Mouse (Mus musculus) E14TG2a.4 (cell line): ENCODE data around the gene 0610009B22Rik.
"Not testable (repeated sequence)": the region's sequence is repeated elsewhere in the genome, so short reads cannot be mapped to it uniquely, and the experiment has no call there.

ENCODE experiments used
- H3K27me3 ChIP-seq: 2 replicates; pipeline ENCODE4 v1.6.1; 2014; ENCODE audit warnings: low read length, control low read depth; ENCODE audit not compliant: insufficient read depth
- H3K36me3 ChIP-seq: 2 replicates; pipeline ENCODE4 v1.6.1; 2014; ENCODE audit warnings: low read length, control low read depth; ENCODE audit not compliant: insufficient read depth
- H3K4me1 ChIP-seq: replicated peaks from 2 replicates; pipeline ENCODE4 v1.6.1; 2014; ENCODE audit warnings: low read depth, low read length, control low read depth
- H3K4me3 ChIP-seq: replicated peaks from 2 replicates; pipeline ENCODE4 v1.5.1; 2014; ENCODE audit warnings: mild to moderate bottlenecking, low read length
- H3K9me3 ChIP-seq: 2 replicates; pipeline ENCODE4 v1.6.1; 2014; ENCODE audit warnings: low read length, control low read depth
- CTCF ChIP-seq: conservative IDR thresholded peaks from 2 replicates; pipeline ENCODE4 v1.5.1; 2014; ENCODE audit warnings: low read length
- NANOG ChIP-seq: IDR thresholded peaks from 2 replicates; pipeline ENCODE4 v1.6.1; 2014; ENCODE audit warnings: borderline replicate concordance, low read length, mixed read lengths
- POU5F1 ChIP-seq: IDR thresholded peaks from 2 replicates; pipeline ENCODE4 v1.6.1; 2014; ENCODE audit warnings: low read length, borderline replicate concordance

Gene 0610009B22Rik

DNA sequence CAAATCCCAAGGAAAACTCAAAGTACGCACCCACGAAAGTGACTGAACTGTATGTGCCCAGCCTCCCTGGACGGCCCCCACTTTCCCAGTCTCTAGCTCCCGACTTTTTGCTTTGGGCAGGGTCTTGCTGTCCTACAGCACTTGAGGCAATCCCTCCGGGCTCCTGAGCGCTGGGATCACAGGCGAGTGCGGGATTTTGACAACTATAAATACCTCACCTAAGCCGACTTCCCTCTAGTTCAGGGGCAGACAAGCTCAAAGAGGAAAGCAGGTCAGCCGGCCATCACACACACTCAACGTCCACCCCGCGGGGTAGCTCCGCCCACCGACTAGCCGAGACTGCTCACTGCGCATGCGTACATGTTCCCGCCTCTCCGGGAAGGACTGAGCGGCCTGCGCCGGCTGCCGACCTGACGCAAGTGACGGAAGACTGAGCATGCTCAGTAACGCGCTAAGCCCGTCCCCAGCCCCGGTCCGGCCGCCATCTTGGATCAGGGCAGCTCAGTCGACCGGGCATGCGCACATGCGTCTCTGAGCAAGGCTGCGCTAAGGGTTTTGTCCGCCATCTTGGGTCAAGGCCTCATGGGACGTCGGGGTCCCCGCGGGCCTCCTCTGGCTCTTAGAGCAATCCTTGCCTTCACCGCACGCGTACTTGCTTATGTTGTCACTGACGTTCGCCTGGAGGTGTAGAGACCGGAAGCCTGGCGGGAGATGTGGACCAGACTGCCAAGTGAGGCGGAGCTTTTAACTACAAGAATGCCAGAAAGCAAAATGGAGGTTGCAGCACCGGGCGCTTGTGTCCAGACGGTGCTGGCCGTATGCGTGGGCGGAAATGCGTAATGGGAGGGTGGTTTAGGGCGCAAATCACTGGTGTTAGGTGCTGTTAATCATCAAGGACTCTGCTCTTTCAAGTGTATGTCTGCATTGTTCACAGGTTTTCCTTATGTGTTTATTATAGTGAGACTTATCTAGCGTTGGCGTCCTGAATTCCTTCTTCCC, at the start of gene 0610009B22Rik:
Gene 0610009B22Rik (minus strand): TSS at position 545 of the 999 bp plus-strand sequence.
- Histone ChIP-seq H3K9me3 (no peaks in the 10 kb centered on the region), H3K27me3 (no peaks in the 10 kb centered on the region), H3K36me3 (peaks cover 26% of the 10 kb centered on the region), H3K4me1 (peaks cover 25% of the 10 kb centered on the region), H3K4me3 (peak within 1 kb of the TSS; percentile 96)
- TF ChIP-seq NANOG (no peak), CTCF (no peak), POU5F1 (no peak)

DNA sequence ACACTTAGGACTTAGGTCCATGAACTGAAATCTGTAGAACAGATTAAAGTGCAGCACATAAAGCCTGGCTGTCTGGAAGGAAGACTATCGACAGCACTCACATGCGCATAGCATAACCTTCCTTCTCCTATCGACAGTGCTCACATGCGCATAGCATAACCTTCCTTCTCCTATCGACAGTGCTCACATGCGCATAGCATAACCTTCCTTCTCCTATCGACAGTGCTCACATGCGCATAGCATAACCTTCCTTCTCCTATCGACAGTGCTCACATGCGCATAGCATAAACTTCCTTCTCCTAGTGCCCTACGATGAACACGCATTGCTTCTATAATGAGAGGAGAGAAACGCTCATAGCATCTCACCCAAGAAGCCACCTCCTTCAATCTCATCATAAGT, 45.5 kb upstream of the 0610009B22Rik start:
- peak; percentile 87 for TF ChIP-seq POU5F1
- not testable (repeated sequence) for H3K27me3 ChIP-seq, H3K9me3 ChIP-seq, H3K4me3 ChIP-seq
- Histone ChIP-seq H3K36me3 (peaks cover 61% of the 10 kb centered on the region), H3K4me1 (peaks cover 41% of the 10 kb centered on the region)

DNA sequence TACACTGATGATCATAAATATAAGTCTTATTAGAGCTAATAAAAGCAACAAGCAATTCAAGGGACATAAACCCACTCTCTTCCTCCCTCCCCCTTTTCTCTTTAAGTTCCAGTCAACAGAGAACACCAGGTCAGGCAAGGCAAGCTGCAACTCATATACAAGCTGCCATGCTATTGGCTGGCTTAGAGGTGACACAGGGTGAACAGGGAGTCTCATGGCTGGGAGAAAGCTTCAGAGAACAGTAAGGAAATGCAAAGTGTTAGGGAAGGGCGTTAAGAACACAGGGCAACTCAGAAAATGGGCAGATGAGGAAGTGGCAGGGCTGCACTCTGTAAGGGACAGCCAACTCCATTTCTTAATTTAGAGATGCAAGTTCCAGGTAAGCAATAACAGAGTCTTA, 44.2 kb upstream of the 0610009B22Rik start:
- no peaks in the 10 kb centered on the region for H3K9me3 ChIP-seq
- no peaks in the 10 kb centered on the region for H3K27me3 ChIP-seq
- H3K4me1 ChIP-seq = peaks cover 41% of the 10 kb centered on the region
- H3K4me3 ChIP-seq = no peak overlapping the region
- TF ChIP-seq NANOG = no peak
- TF ChIP-seq CTCF = no peak
- TF ChIP-seq POU5F1 = no peak
- peaks cover 55% of the 10 kb centered on the region for H3K36me3 ChIP-seq

DNA sequence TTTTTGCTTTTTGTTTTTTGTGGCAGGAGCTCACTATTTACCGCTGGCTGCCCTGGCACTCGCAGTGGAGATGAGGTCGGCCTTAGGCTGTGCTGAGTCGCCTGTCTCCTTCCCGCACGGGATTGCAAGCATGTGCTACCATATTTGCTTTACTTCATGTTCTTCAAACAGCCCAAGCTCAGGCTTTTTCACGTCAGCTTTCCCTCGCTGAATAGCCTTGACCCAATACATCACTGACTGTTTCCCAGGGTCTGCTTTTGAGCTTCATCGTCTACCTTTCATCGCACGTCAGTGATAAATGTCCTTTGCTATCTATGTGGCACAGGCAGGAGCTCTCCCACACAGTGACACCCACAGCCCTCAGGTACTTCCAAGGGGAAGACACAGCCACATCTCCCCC, 32.4 kb upstream of the 0610009B22Rik start:
- Histone ChIP-seq H3K36me3 (peaks cover 50% of the 10 kb centered on the region), H3K4me3 (no peak overlapping the region), H3K9me3 (no peaks in the 10 kb centered on the region), H3K4me1 (no peaks in the 10 kb centered on the region), H3K27me3 (no peaks in the 10 kb centered on the region)
- TF ChIP-seq NANOG = no peak
- no peak for TF ChIP-seq POU5F1
- TF ChIP-seq CTCF = no peak

DNA sequence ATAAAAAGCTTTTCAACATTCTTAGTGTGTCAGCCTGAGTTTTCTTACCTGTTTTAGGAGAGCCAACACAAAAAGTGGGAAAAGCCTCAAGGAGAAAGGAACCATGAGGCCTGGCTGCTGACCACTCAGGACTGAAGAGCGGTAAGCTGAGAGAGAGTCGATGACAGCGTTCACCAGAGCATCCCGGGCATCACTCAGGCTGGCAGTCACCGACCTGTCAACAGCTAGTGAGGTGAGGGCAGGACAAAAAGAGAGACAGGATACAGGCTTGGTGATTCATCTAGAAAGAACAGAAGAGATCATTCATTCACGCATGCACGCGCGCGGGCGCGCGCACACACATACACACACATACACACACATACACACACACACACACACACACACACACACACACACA, 18.4 kb upstream of the 0610009B22Rik start:
- Histone ChIP-seq H3K9me3 (no peaks in the 10 kb centered on the region), H3K4me1 (peaks cover 33% of the 10 kb centered on the region), H3K36me3 (peaks cover 42% of the 10 kb centered on the region), H3K4me3 (no peak overlapping the region), H3K27me3 (no peaks in the 10 kb centered on the region)
- no peak for TF ChIP-seq NANOG
- TF ChIP-seq CTCF = no peak
- no peak for TF ChIP-seq POU5F1

DNA sequence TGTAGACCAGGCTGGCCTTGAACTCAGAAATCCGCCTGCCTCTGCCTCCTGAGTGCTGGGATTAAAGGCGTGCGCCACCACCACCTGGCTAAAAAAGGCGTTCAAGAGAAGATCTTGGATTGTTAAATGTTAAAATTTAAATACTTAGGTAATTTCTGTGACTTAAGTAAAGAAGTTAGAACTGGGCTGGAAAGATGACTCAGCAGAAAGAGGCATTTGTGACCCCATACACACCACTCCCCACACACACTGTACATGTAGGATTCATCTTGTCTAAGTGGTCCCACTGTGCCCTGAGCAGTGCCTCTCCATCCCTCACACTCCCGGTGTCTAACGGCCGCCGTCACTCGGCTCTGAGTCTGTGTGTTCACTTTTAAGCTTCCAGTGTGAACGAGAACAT, 17.8 kb upstream of the 0610009B22Rik start:
- TF ChIP-seq POU5F1 = no peak
- TF ChIP-seq CTCF = no peak
- TF ChIP-seq NANOG = no peak
- peaks cover 37% of the 10 kb centered on the region for H3K4me1 ChIP-seq
- H3K36me3 ChIP-seq = peaks cover 42% of the 10 kb centered on the region
- no peak overlapping the region for H3K4me3 ChIP-seq
- no peaks in the 10 kb centered on the region for H3K9me3 ChIP-seq
- H3K27me3 ChIP-seq = no peaks in the 10 kb centered on the region

DNA sequence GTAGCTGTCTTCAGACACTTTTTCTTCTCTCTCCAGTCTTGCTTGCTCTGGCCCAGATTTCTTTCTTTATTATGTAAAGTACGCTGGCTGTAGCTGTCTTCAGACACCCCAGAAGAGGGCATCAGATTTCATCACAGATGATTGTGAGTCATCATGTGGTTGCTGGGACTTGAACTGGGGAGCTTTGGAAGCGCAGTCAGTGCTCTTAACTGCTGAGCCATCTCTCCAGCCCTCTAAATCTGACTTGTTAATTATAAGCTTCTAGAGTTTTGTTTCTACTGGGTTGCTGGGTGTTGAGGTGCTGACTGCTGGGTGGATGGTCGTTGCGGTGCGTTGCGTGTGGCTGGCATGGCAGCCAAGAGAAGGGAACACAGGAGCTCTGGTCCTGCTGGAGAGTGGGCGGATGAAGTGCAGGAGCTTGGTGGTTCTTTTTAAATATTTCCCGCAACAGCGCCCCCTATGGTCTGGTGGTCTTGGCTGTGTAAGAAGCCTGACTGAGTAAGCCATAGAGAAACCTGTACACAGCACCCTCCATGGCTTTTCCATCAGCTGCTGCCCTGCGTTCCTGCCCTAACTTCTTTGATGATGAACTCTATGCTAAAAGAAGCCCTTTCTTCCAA, 14.8 kb upstream of the 0610009B22Rik start:
- H3K4me3 ChIP-seq = peak overlapping the region; percentile 70
- TF ChIP-seq CTCF (peak; percentile 81), POU5F1 (no peak), NANOG (no peak; the same call in 1 of the 2 replicates)

DNA sequence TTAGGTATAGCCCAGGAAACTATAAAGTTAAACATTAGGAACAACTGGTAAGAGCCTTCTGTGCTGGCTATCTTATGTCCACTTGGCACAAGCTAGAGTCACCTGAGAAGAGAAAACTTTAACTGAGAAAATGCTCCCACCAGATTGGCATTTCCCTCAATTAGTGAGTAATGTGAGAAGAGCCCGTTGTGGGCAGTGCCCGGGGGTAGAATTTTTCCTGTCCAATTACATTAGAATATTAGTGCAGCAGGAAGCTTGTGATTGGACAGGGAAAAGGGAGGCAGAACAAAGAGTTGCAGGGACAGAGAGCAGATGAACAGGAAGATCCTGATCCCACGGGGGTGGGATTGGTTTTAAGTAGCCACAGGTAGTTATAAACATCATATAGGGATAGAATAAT, 14.2 kb upstream of the 0610009B22Rik start:
- TF ChIP-seq NANOG (no peak), CTCF (no peak), POU5F1 (no peak)
- Histone ChIP-seq H3K4me3 (peak overlapping the region; percentile 70), H3K27me3 (no peaks in the 10 kb centered on the region), H3K36me3 (peaks cover 51% of the 10 kb centered on the region), H3K9me3 (no peaks in the 10 kb centered on the region), H3K4me1 (peaks cover 37% of the 10 kb centered on the region)

More for the DNA sequence above, 14.8 kb upstream of the 0610009B22Rik start:
- Histone ChIP-seq H3K36me3 (peaks cover 53% of the 10 kb centered on the region), H3K4me1 (peaks cover 37% of the 10 kb centered on the region), H3K9me3 (no peaks in the 10 kb centered on the region), H3K27me3 (no peaks in the 10 kb centered on the region)

DNA sequence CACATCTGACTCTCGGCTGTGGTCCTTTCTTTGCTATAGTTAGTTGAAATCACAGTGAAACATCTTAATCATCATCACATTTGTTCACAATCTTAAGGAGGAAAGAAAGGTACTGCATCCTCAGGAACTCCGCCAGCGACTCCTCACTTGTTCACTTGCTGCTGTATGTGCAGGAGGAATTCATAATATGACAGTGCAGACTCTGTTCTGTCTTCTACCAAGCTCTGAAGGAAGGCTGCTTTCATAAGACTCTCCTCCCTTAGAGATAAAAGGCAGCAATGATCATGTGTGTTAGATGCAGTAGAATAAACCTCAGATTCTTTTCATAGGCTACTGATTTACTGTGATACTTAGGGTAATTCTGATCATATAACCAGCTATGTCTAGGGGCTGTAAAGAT, 6.3 kb upstream of the 0610009B22Rik start:
- Histone ChIP-seq H3K4me3 (no peak overlapping the region), H3K36me3 (peaks cover 30% of the 10 kb centered on the region), H3K9me3 (no peaks in the 10 kb centered on the region), H3K27me3 (no peaks in the 10 kb centered on the region), H3K4me1 (peaks cover 3% of the 10 kb centered on the region)
- TF ChIP-seq POU5F1 = no peak
- no peak for TF ChIP-seq NANOG
- no peak for TF ChIP-seq CTCF

DNA sequence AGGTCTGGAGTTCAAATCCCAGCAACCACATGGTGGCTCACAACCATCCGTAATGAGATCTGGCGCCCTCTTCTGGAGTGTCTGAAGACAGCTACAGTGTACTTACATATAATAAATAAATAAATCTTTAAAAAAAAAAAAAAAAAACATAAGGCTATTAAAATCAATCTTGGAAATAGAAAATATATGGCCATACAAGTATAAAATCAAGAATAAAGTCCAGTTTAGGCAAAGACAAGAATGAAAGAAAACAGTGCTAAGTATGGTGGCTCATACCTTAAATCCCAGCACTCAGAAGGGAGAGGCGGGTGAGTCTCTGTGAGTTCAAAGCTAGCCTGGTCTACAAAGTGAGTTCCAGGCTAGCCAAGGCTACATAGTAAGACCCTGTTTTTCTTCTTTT, 1.9 kb upstream of the 0610009B22Rik start:
- not testable (repeated sequence) for H3K27me3 ChIP-seq, H3K4me3 ChIP-seq, H3K9me3 ChIP-seq
- peaks cover 25% of the 10 kb centered on the region for H3K4me1 ChIP-seq
- peaks cover 13% of the 10 kb centered on the region for H3K36me3 ChIP-seq
